Mouse (Mus musculus): Measurements from ENCODE around the gene Lix1l.

- no peak for TF ChIP-seq POLR2A (IDR thresholded peaks at IDR 0.05; ENCODE audit: borderline replicate concordance, extremely low read depth, insufficient read depth, insufficient read length, poor library complexity, severe bottlenecking)
- TF ChIP-seq CTCF (IDR thresholded peaks at IDR 0.05; ENCODE audit: borderline replicate concordance, extremely low read depth, insufficient read depth, insufficient read length): no peak
Observed at GRCm38 (mm10) chr3:96617941-96618340, 17.0 kb downstream of the Lix1l start.
